15 mouse cellular contexts compared by ENCODE assay signal in the genomic region with DNA sequence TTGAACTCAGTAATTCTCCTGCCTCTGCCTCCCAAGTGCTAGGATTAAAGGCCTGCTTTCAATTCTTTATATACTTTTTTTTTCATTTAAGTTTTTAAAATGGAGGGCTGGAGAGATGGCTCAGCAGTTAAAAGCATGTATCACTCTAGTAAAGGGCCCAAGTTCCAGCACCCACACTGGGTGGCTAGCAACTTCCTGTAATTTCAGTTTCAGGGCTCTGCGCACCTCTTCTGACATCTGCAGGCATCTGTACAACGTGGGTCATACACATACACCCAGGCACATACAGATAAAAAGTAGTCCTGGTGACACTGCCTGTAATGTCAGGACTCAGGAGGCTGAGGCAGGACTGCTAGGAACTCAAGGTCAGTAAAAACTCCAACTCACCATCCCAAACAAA. TPM values are rescaled to one million over a fixed set of nuclear protein-coding genes. Genes with fewer than 3 reads are reported as not detected.
A peak's percentile ranks its signal among the peaks of the same experiment; 100 is the strongest.
DNase-seq lines count a peak whose midpoint lies in the region; ATAC-seq and TF ChIP-seq lines count a peak whose summit lies in the region.
"Had no signal": no experiment of that assay in that cellular context is flagged by ENCODE, and none has a peak within 500 bp of the region (broad histone marks: within the 10 kb centered on the region; RNA-seq: fewer than 3 reads in every experiment).

No protein-coding gene starts in this region.

- H3K27ac ChIP-seq in embryonic facial prominence, embryonic 10.5 days (replicated peaks): no peak overlapping the region
- H3K27ac ChIP-seq: heart, embryonic 13.5 days; hindbrain, embryonic 12.5 days had no signal

- peaks cover 38% of the 10 kb centered on the region for H3K4me1 ChIP-seq in G1E (ENCODE audit: insufficient read depth, low read depth, low read length)
- H3K4me1 ChIP-seq in embryonic facial prominence, embryonic 10.5 days: no peaks in the 10 kb centered on the region
- H3K4me1 ChIP-seq: hindbrain, embryonic 12.5 days had no signal

- WGBS in embryonic facial prominence, embryonic 10.5 days: 84% methylated on average over 2 of the region's 2 CpGs

- peaks cover 35% of the 10 kb centered on the region for H3K36me3 ChIP-seq in G1E (replicated peaks)
- H3K36me3 ChIP-seq in splenic B cell, adult 2 months (ENCODE audit: control insufficient read depth, insufficient read depth, low read length, poor library complexity, severe bottlenecking): no peaks in the 10 kb centered on the region
- peaks cover 5% of the 10 kb centered on the region; the same call in 1 of the 2 replicates for H3K36me3 ChIP-seq in embryonic facial prominence, embryonic 10.5 days (replicated peaks)
- H3K36me3 ChIP-seq: heart, embryonic 13.5 days had no signal

- ATAC-seq in G1E (ENCODE audit: extremely low read depth, insufficient number of reproducible peaks, low FRiP score, poor library complexity, severe bottlenecking): peak; percentile 36; the same call in 1 of the 2 replicates
- peak; percentile 68 for ATAC-seq in inflammation-experienced regulatory T-cells, adult 6 months
- ATAC-seq: forebrain, postnatal 0 days; intestine, postnatal 0 days had no signal

- TF ChIP-seq CTCF in G1E (IDR thresholded peaks at IDR 0.05; ENCODE audit: low read depth, low read length): no peak

- H3K4me3 ChIP-seq in G1E (ENCODE audit: low read depth, low read length): no peak overlapping the region
- H3K4me3 ChIP-seq in embryonic facial prominence, embryonic 10.5 days: no peak overlapping the region
- H3K4me3 ChIP-seq: heart, embryonic 13.5 days; hindbrain, embryonic 12.5 days had no signal

- H3K9me3 ChIP-seq in G1E (replicated peaks): no peaks in the 10 kb centered on the region
- H3K9me3 ChIP-seq in embryonic facial prominence, embryonic 10.5 days: no peaks in the 10 kb centered on the region
- H3K9me3 ChIP-seq: heart, embryonic 13.5 days; hindbrain, embryonic 12.5 days had no signal

- no peaks in the 10 kb centered on the region for H3K27me3 ChIP-seq in G1E (ENCODE audit: insufficient read depth, low read length)
- no peaks in the 10 kb centered on the region for H3K27me3 ChIP-seq in splenic B cell, adult 2 months (ENCODE audit: control insufficient read depth, insufficient read depth, low read length, poor library complexity, severe bottlenecking)
- H3K27me3 ChIP-seq in embryonic facial prominence, embryonic 10.5 days (replicated peaks; ENCODE audit: low read depth, poor library complexity, severe bottlenecking): no peaks in the 10 kb centered on the region
- H3K27me3 ChIP-seq: heart, embryonic 13.5 days; hindbrain, embryonic 12.5 days had no signal

- DNase-seq in B cell, adult 2 months: peak; percentile 72 to 76
- DNase-seq in G1E (ENCODE audit: low spot score): no peak
- DNase-seq in splenic B cell, adult 2 months (ENCODE audit: low read depth, low spot score): peak; percentile 73
- no peak for DNase-seq in urinary bladder, postnatal 25 days (ENCODE audit: low spot score)
- DNase-seq in layer of hippocampus, adult 9-10 months (ENCODE audit: low spot score): no peak
- DNase-seq in embryonic facial prominence, embryonic 10.5 days (ENCODE audit: low spot score): no peak
- DNase-seq: cerebellum, adult 2 months; forebrain, postnatal 0 days; gastrocnemius, postnatal 14 days; kidney, postnatal 25 days; lung, adult 2 months had no signal

RNA-seq across cellular contexts. Expression of gene Rap1b, which starts 9.5 kb away (rescaled TPM):
- total RNA-seq in G1E (2014; fragmentation: Nextera tagmentation) (112 and 121 TPM in 2 replicates), G1E (2017) (64.2 and 73.1 TPM in 2 replicates)
- 23.4 and 25.8 TPM in 2 replicates for polyA plus RNA-seq in G1E (2012)
- polyA plus RNA-seq in inflammation-experienced regulatory T-cells, adult 6 months (2017; shearing (Covaris generic)): 100 to 1,000 TPM in 1 of 3 experiments, 10 to 100 TPM in 2; 60.4 to 128 (median 82.5) TPM
- 125 and 135 TPM in 2 replicates for polyA plus RNA-seq in embryonic facial prominence, embryonic 10.5 days (2016; fragmentation: Nextera tagmentation; extraction: Ambion mirVana)

RNA-seq across cellular contexts. Expression of gene Nup107, which starts 43.8 kb away (rescaled TPM):
- total RNA-seq in G1E (2014; fragmentation: Nextera tagmentation): 81.8 and 130 TPM in 2 replicates
- 131 and 144 TPM in 2 replicates for total RNA-seq in G1E (2017)
- polyA plus RNA-seq in G1E (2012): 58.0 and 59.9 TPM in 2 replicates
- polyA plus RNA-seq in inflammation-experienced regulatory T-cells, adult 6 months (2017; shearing (Covaris generic)): 10 to 100 TPM; 48.5 to 73.1 (median 57.4) TPM
- 106 and 107 TPM in 2 replicates for polyA plus RNA-seq in embryonic facial prominence, embryonic 10.5 days (2016; fragmentation: Nextera tagmentation; extraction: Ambion mirVana)

Comparison
In these comparisons a context has a peak if more than half of its experiments do, and no peak if none do; other contexts are left out.
1. DNase-seq: peak in B cell, adult 2 months (2 of 2) and splenic B cell, adult 2 months (single experiment); none in G1E (single experiment), urinary bladder, postnatal 25 days (single experiment), layer of hippocampus, adult 9-10 months (single experiment) and embryonic facial prominence, embryonic 10.5 days (single experiment).